Mouse (Mus musculus): ENCODE measurements around the gene Ceacam2. TPM values are rescaled to one million over a fixed set of nuclear protein-coding genes. Genes with fewer than 3 reads are reported as not detected.
"Not testable (repeated sequence)": the region's sequence is repeated elsewhere in the genome, so short reads cannot be mapped to it uniquely, and the experiment has no call there.

The Ceacam2 gene
- polyA plus RNA-seq, 1 experiment from 2014 or later = not detected

GRCm38 (mm10) chr7:25486186-25486585, 53.5 kb downstream of the Ceacam2 start:
- no peak overlapping the region for H3K4me3 ChIP-seq (ENCODE audit: low read depth, low read length)
- no peak overlapping the region for H3K9ac ChIP-seq (ENCODE audit: low read length)
- H3K9me3 ChIP-seq (ENCODE audit: control insufficient read depth, low read length) = no peaks in the 10 kb centered on the region
- no peak overlapping the region for H3K4me2 ChIP-seq (replicated peaks; ENCODE audit: low read depth)
- TF ChIP-seq EP300 (optimal IDR thresholded peaks at IDR 0.05) = no peak
- TF ChIP-seq CTCF (IDR thresholded peaks at IDR 0.05; ENCODE audit: low read depth) = peak; percentile 61
- ATAC-seq (ENCODE audit: low FRiP score, low TSS enrichment) (no peak), DNase-seq (ENCODE audit: low spot score) (no peak)
- WGBS = 10% methylated on average over 1 of the region's 1 CpGs
- H3K27me3 ChIP-seq (ENCODE audit: control insufficient read depth, insufficient read depth, low read length) = no peaks in the 10 kb centered on the region
- no peaks in the 10 kb centered on the region for H3K36me3 ChIP-seq (ENCODE audit: control insufficient read depth, insufficient read depth, low read length)
- H3K27ac ChIP-seq (replicated peaks) = no peak overlapping the region
- no peaks in the 10 kb centered on the region for H3K4me1 ChIP-seq (replicated peaks; ENCODE audit: control insufficient read depth, insufficient read depth)

- TF ChIP-seq EP300 (optimal IDR thresholded peaks at IDR 0.05) (no peak), CTCF (IDR thresholded peaks at IDR 0.05; ENCODE audit: low read depth) (no peak)
- no peaks in the 10 kb centered on the region for H3K9me3 ChIP-seq (ENCODE audit: control insufficient read depth, low read length)
- no peak overlapping the region for H3K4me3 ChIP-seq (ENCODE audit: low read depth, low read length)
- H3K4me1 ChIP-seq (replicated peaks; ENCODE audit: control insufficient read depth, insufficient read depth) = no peaks in the 10 kb centered on the region
- 65% methylated on average over 5 of the region's 5 CpGs for WGBS
- ATAC-seq (ENCODE audit: low FRiP score, low TSS enrichment) (no peak), DNase-seq (ENCODE audit: low spot score) (no peak)
- H3K27me3 ChIP-seq (ENCODE audit: control insufficient read depth, insufficient read depth, low read length) = no peaks in the 10 kb centered on the region
- H3K9ac ChIP-seq (ENCODE audit: low read length) = no peak overlapping the region
- no peak overlapping the region for H3K4me2 ChIP-seq (replicated peaks; ENCODE audit: low read depth)
- no peaks in the 10 kb centered on the region for H3K36me3 ChIP-seq (ENCODE audit: control insufficient read depth, insufficient read depth, low read length)
- H3K27ac ChIP-seq (replicated peaks) = no peak overlapping the region
Observed at GRCm38 (mm10) chr7:25485061-25485460, 54.6 kb downstream of the Ceacam2 start.

GRCm38 (mm10) chr7:25483133-25483735, 56.4 kb downstream of the Ceacam2 start:
- no peak; the same call in 1 of the 2 replicates for ATAC-seq (ENCODE audit: low FRiP score, low TSS enrichment)
- 80% methylated on average over 8 of the region's 8 CpGs for WGBS
- no peaks in the 10 kb centered on the region for H3K36me3 ChIP-seq (ENCODE audit: control insufficient read depth, insufficient read depth, low read length)
- H3K4me3 ChIP-seq (ENCODE audit: low read depth, low read length) = no peak overlapping the region
- no peaks in the 10 kb centered on the region for H3K27me3 ChIP-seq (ENCODE audit: control insufficient read depth, insufficient read depth, low read length)
- DNase-seq (ENCODE audit: low spot score) = no peak
- no peak overlapping the region for H3K27ac ChIP-seq (replicated peaks)
- H3K4me1 ChIP-seq (replicated peaks; ENCODE audit: control insufficient read depth, insufficient read depth) = no peaks in the 10 kb centered on the region
- TF ChIP-seq EP300 (optimal IDR thresholded peaks at IDR 0.05) = no peak
- no peak for TF ChIP-seq CTCF (IDR thresholded peaks at IDR 0.05; ENCODE audit: low read depth)
- H3K9ac ChIP-seq (ENCODE audit: low read length) = no peak overlapping the region
- H3K9me3 ChIP-seq (ENCODE audit: control insufficient read depth, low read length) = no peaks in the 10 kb centered on the region
- H3K4me2 ChIP-seq (replicated peaks; ENCODE audit: low read depth) = no peak overlapping the region

- peak; percentile 50 for TF ChIP-seq CTCF (IDR thresholded peaks at IDR 0.05; ENCODE audit: low read depth)
- H3K27ac ChIP-seq (replicated peaks); H3K9me3 ChIP-seq (ENCODE audit: control insufficient read depth, low read length); H3K4me3 ChIP-seq (ENCODE audit: low read depth, low read length); H3K9ac ChIP-seq (ENCODE audit: low read length); H3K27me3 ChIP-seq (ENCODE audit: control insufficient read depth, insufficient read depth, low read length); H3K36me3 ChIP-seq (ENCODE audit: control insufficient read depth, insufficient read depth, low read length); H3K4me2 ChIP-seq (replicated peaks; ENCODE audit: low read depth); H3K4me1 ChIP-seq (replicated peaks; ENCODE audit: control insufficient read depth, insufficient read depth); ATAC-seq (ENCODE audit: low FRiP score, low TSS enrichment): not testable (repeated sequence)
- peak; percentile 23 for DNase-seq (ENCODE audit: low spot score)
- WGBS = 75% methylated on average over 8 of the region's 8 CpGs
Observed at GRCm38 (mm10) chr7:25480791-25481190, 58.9 kb downstream of the Ceacam2 start.

- H3K9ac ChIP-seq (ENCODE audit: low read length) = no peak overlapping the region
- H3K27me3 ChIP-seq (ENCODE audit: control insufficient read depth, insufficient read depth, low read length) = no peaks in the 10 kb centered on the region
- TF ChIP-seq CTCF (IDR thresholded peaks at IDR 0.05; ENCODE audit: low read depth) (peak; percentile 75), EP300 (optimal IDR thresholded peaks at IDR 0.05) (no peak)
- H3K4me3 ChIP-seq (ENCODE audit: low read depth, low read length) = no peak overlapping the region
- DNase-seq (ENCODE audit: low spot score) (peak; percentile 40), ATAC-seq (ENCODE audit: low FRiP score, low TSS enrichment) (no peak)
- no peaks in the 10 kb centered on the region for H3K36me3 ChIP-seq (ENCODE audit: control insufficient read depth, insufficient read depth, low read length)
- H3K4me1 ChIP-seq (replicated peaks; ENCODE audit: control insufficient read depth, insufficient read depth) = no peaks in the 10 kb centered on the region
- H3K27ac ChIP-seq (replicated peaks) = no peak overlapping the region
- 4% methylated on average over 1 of the region's 1 CpGs for WGBS
- H3K9me3 ChIP-seq (ENCODE audit: control insufficient read depth, low read length) = no peaks in the 10 kb centered on the region
- H3K4me2 ChIP-seq (replicated peaks; ENCODE audit: low read depth) = no peak overlapping the region
Observed at GRCm38 (mm10) chr7:25479440-25479839, 60.2 kb downstream of the Ceacam2 start.

GRCm38 (mm10) chr7:25477752-25478093, 61.9 kb downstream of the Ceacam2 start:
- WGBS = 53% methylated on average over 1 of the region's 2 CpGs
- ATAC-seq (ENCODE audit: low FRiP score, low TSS enrichment) = peak; percentile 62
- not testable (repeated sequence) for H3K4me2 ChIP-seq (replicated peaks; ENCODE audit: low read depth)

GRCm38 (mm10) chr7:25477091-25477751, 62.4 kb downstream of the Ceacam2 start, which contains the start of gene Ceacam1:
TSS of gene Ceacam1 (minus strand) at chr7:25477603.
- DNase-seq (ENCODE audit: low spot score) = peak; percentile 85
- WGBS = 12% methylated on average over 5 of the region's 5 CpGs
- peak within 1 kb of the TSS; percentile 23; the same call in 1 of the 2 replicates for H3K4me2 ChIP-seq (replicated peaks; ENCODE audit: low read depth)
- H3K4me3 ChIP-seq (ENCODE audit: low read depth, low read length); H3K4me1 ChIP-seq (replicated peaks; ENCODE audit: control insufficient read depth, insufficient read depth); H3K9ac ChIP-seq (ENCODE audit: low read length); H3K36me3 ChIP-seq (ENCODE audit: control insufficient read depth, insufficient read depth, low read length); H3K27ac ChIP-seq (replicated peaks); H3K9me3 ChIP-seq (ENCODE audit: control insufficient read depth, low read length); H3K27me3 ChIP-seq (ENCODE audit: control insufficient read depth, insufficient read depth, low read length): not testable (repeated sequence)
- ATAC-seq (ENCODE audit: low FRiP score, low TSS enrichment) = peak; percentile 94

More at GRCm38 (mm10) chr7:25477752-25478093, 61.9 kb downstream of the Ceacam2 start:
- not testable (repeated sequence) for H3K36me3 ChIP-seq (ENCODE audit: control insufficient read depth, insufficient read depth, low read length); H3K9me3 ChIP-seq (ENCODE audit: control insufficient read depth, low read length); H3K9ac ChIP-seq (ENCODE audit: low read length); H3K4me1 ChIP-seq (replicated peaks; ENCODE audit: control insufficient read depth, insufficient read depth); DNase-seq (ENCODE audit: low spot score); H3K27me3 ChIP-seq (ENCODE audit: control insufficient read depth, insufficient read depth, low read length); H3K27ac ChIP-seq (replicated peaks); H3K4me3 ChIP-seq (ENCODE audit: low read depth, low read length)

GRCm38 (mm10) chr7:25471821-25472220, 67.8 kb downstream of the Ceacam2 start:
- not testable (repeated sequence) for H3K9ac ChIP-seq (ENCODE audit: low read length); H3K27me3 ChIP-seq (ENCODE audit: control insufficient read depth, insufficient read depth, low read length); H3K36me3 ChIP-seq (ENCODE audit: control insufficient read depth, insufficient read depth, low read length); H3K4me2 ChIP-seq (replicated peaks; ENCODE audit: low read depth); H3K27ac ChIP-seq (replicated peaks); H3K4me1 ChIP-seq (replicated peaks; ENCODE audit: control insufficient read depth, insufficient read depth); DNase-seq (ENCODE audit: low spot score); ATAC-seq (ENCODE audit: low FRiP score, low TSS enrichment); H3K9me3 ChIP-seq (ENCODE audit: control insufficient read depth, low read length); H3K4me3 ChIP-seq (ENCODE audit: low read depth, low read length)
- WGBS = 83% methylated on average over 6 of the region's 6 CpGs
